ENCODE assay signal across 12 mouse cellular contexts in genomic region chr15:100108071-100108782, GRCm38 (mm10).
DNase-seq lines count a peak whose midpoint lies in the region; ATAC-seq and TF ChIP-seq lines count a peak whose summit lies in the region.
"Had no signal": no experiment of that assay in that cellular context is flagged by ENCODE, and none has a peak within 500 bp of the region (broad histone marks: within the 10 kb centered on the region; RNA-seq: fewer than 3 reads in every experiment).

No protein-coding gene starts in this region.

- peaks cover 17% of the 10 kb centered on the region for H3K79me2 ChIP-seq in heart, adult 2 months (replicated peaks; ENCODE audit: control insufficient read depth, insufficient read depth, low read length)

- no peaks in the 10 kb centered on the region for H3K9me3 ChIP-seq in embryonic facial prominence, embryonic 13.5 days
- H3K9me3 ChIP-seq in embryonic facial prominence, embryonic 10.5 days, result no peaks in the 10 kb centered on the region
- H3K9me3 ChIP-seq in heart, embryonic 15.5 days (replicated peaks), result no peaks in the 10 kb centered on the region
- no peaks in the 10 kb centered on the region for H3K9me3 ChIP-seq in midbrain, embryonic 11.5 days (ENCODE audit: control insufficient read depth, low read length)
- H3K9me3 ChIP-seq in midbrain, embryonic 13.5 days, result no peaks in the 10 kb centered on the region
- H3K9me3 ChIP-seq: intestine, embryonic 15.5 days had no signal

- H3K36me3 ChIP-seq in embryonic facial prominence, embryonic 13.5 days, result no peaks in the 10 kb centered on the region
- H3K36me3 ChIP-seq in embryonic facial prominence, embryonic 10.5 days (replicated peaks), result no peaks in the 10 kb centered on the region; the same call in 1 of the 2 replicates
- H3K36me3 ChIP-seq in heart, embryonic 15.5 days, result no peaks in the 10 kb centered on the region
- H3K36me3 ChIP-seq in heart, adult 2 months (ENCODE audit: control insufficient read depth, insufficient read depth, low read length), result no peaks in the 10 kb centered on the region
- H3K36me3 ChIP-seq in midbrain, embryonic 11.5 days (ENCODE audit: control insufficient read depth, insufficient read depth, low read length), result no peaks in the 10 kb centered on the region
- no peaks in the 10 kb centered on the region for H3K36me3 ChIP-seq in midbrain, embryonic 13.5 days
- H3K36me3 ChIP-seq: intestine, embryonic 15.5 days had no signal

- TF ChIP-seq EP300 in heart, adult 2 months (IDR thresholded peaks at IDR 0.05; ENCODE audit: insufficient read depth, low read depth, low read length), result no peak

- no peak for TF ChIP-seq POLR2A in heart, adult 2 months (IDR thresholded peaks at IDR 0.05; ENCODE audit: insufficient read depth, low read depth, low read length)

- no peak for TF ChIP-seq CTCF in heart, adult 2 months (IDR thresholded peaks at IDR 0.05)

- 0 out of 2 replicates have a peak overlapping the region, but pooled peaks have one; percentile 3 for H3K9ac ChIP-seq in embryonic facial prominence, embryonic 13.5 days
- H3K9ac ChIP-seq in heart, embryonic 15.5 days, result no peak overlapping the region
- H3K9ac ChIP-seq in heart, adult 2 months (ENCODE audit: low read depth, low read length), result no peak overlapping the region
- H3K9ac ChIP-seq in midbrain, embryonic 11.5 days (ENCODE audit: low read length), result no peak overlapping the region
- H3K9ac ChIP-seq in midbrain, embryonic 13.5 days (replicated peaks), result no peak overlapping the region
- H3K9ac ChIP-seq: intestine, embryonic 15.5 days had no signal

- intact Hi-C loops in heart, adult 2 months (cut with DNase I), result no loop called here

- H3K27ac ChIP-seq in embryonic facial prominence, embryonic 13.5 days, result no peak overlapping the region
- no peak overlapping the region for H3K27ac ChIP-seq in embryonic facial prominence, embryonic 10.5 days (replicated peaks)
- peak overlapping the region; percentile 75 for H3K27ac ChIP-seq in heart, embryonic 15.5 days
- H3K27ac ChIP-seq in heart, adult 2 months, result no peak overlapping the region
- H3K27ac ChIP-seq in midbrain, embryonic 11.5 days (ENCODE audit: low read depth, low read length), result no peak overlapping the region
- H3K27ac ChIP-seq in midbrain, embryonic 13.5 days, result no peak overlapping the region
- H3K27ac ChIP-seq: intestine, embryonic 15.5 days; macrophage had no signal

- ATAC-seq in embryonic facial prominence, embryonic 13.5 days (ENCODE audit: insufficient number of reproducible peaks, insufficient read depth, low FRiP score, low TSS enrichment, low read depth), result no peak
- peak; percentile 58; the same call in 1 of the 2 replicates for ATAC-seq in heart, embryonic 15.5 days (replicated peaks; ENCODE audit: insufficient number of reproducible peaks, insufficient read depth, low FRiP score, low read depth)
- ATAC-seq in midbrain, embryonic 11.5 days (ENCODE audit: low FRiP score), result no peak
- ATAC-seq in midbrain, embryonic 13.5 days, result no peak
- ATAC-seq: CD4-positive, CD25-positive, alpha-beta regulatory T cell, adult 4 months; intestine, embryonic 15.5 days had no signal

- no peak overlapping the region for H3K4me2 ChIP-seq in embryonic facial prominence, embryonic 13.5 days
- H3K4me2 ChIP-seq in heart, embryonic 15.5 days, result peak overlapping the region; percentile 50
- H3K4me2 ChIP-seq in midbrain, embryonic 11.5 days, result no peak overlapping the region
- H3K4me2 ChIP-seq in midbrain, embryonic 13.5 days (replicated peaks), result no peak overlapping the region
- H3K4me2 ChIP-seq: intestine, embryonic 15.5 days had no signal

- peaks cover 24% of the 10 kb centered on the region for H3K4me1 ChIP-seq in embryonic facial prominence, embryonic 13.5 days
- H3K4me1 ChIP-seq in embryonic facial prominence, embryonic 10.5 days, result peaks cover 22% of the 10 kb centered on the region
- H3K4me1 ChIP-seq in heart, embryonic 15.5 days (replicated peaks), result peaks cover 43% of the 10 kb centered on the region
- H3K4me1 ChIP-seq in heart, adult 2 months (ENCODE audit: control insufficient read depth, insufficient read depth, low read length), result peaks cover 12% of the 10 kb centered on the region
- peaks cover 10% of the 10 kb centered on the region for H3K4me1 ChIP-seq in midbrain, embryonic 11.5 days (ENCODE audit: control insufficient read depth, insufficient read depth, low read length)
- peaks cover 29% of the 10 kb centered on the region for H3K4me1 ChIP-seq in midbrain, embryonic 13.5 days (replicated peaks)

- H3K4me3 ChIP-seq in embryonic facial prominence, embryonic 13.5 days, result no peak overlapping the region
- H3K4me3 ChIP-seq in embryonic facial prominence, embryonic 10.5 days, result no peak overlapping the region
- peak overlapping the region; percentile 14 for H3K4me3 ChIP-seq in heart, embryonic 15.5 days
- no peak overlapping the region for H3K4me3 ChIP-seq in heart, adult 2 months
- no peak overlapping the region for H3K4me3 ChIP-seq in midbrain, embryonic 11.5 days (ENCODE audit: low read depth, low read length)
- H3K4me3 ChIP-seq in midbrain, embryonic 13.5 days (replicated peaks), result no peak overlapping the region
- H3K4me3 ChIP-seq: intestine, embryonic 15.5 days had no signal

- 91% methylated on average over 18 of the region's 18 CpGs for WGBS in embryonic facial prominence, embryonic 13.5 days
- 93% methylated on average over 18 of the region's 18 CpGs for WGBS in embryonic facial prominence, embryonic 10.5 days
- WGBS in heart, embryonic 15.5 days, result 41% methylated on average over 18 of the region's 18 CpGs
- WGBS in heart, adult 2 months, result 51% methylated on average over 18 of the region's 18 CpGs
- 96% methylated on average over 18 of the region's 18 CpGs for WGBS in midbrain, embryonic 11.5 days
- WGBS in midbrain, embryonic 13.5 days, result 93% methylated on average over 18 of the region's 18 CpGs

- DNase-seq in embryonic facial prominence, embryonic 10.5 days (ENCODE audit: low spot score), result no peak
- no peak for DNase-seq in heart, adult 2 months
- DNase-seq in midbrain, embryonic 11.5 days (ENCODE audit: low spot score, missing footprints), result peak; percentile 49
- DNase-seq in spleen, postnatal 14 days (ENCODE audit: low spot score in 2 of 2), result no peak
- no peak for DNase-seq in kidney, postnatal 36 days
- DNase-seq: thymus, adult 2 months had no signal

- H3K27me3 ChIP-seq in embryonic facial prominence, embryonic 13.5 days, result no peaks in the 10 kb centered on the region
- no peaks in the 10 kb centered on the region for H3K27me3 ChIP-seq in embryonic facial prominence, embryonic 10.5 days (replicated peaks; ENCODE audit: low read depth, poor library complexity, severe bottlenecking)
- H3K27me3 ChIP-seq in heart, embryonic 15.5 days, result no peaks in the 10 kb centered on the region
- H3K27me3 ChIP-seq in heart, adult 2 months (ENCODE audit: control insufficient read depth, insufficient read depth, low read length), result no peaks in the 10 kb centered on the region
- no peaks in the 10 kb centered on the region for H3K27me3 ChIP-seq in midbrain, embryonic 11.5 days (ENCODE audit: control insufficient read depth, insufficient read depth, low read length)
- H3K27me3 ChIP-seq in midbrain, embryonic 13.5 days, result no peaks in the 10 kb centered on the region
- H3K27me3 ChIP-seq: intestine, embryonic 15.5 days had no signal
